Mouse (Mus musculus): ENCODE measurements around the gene Hcst. TPM values are rescaled to one million over a fixed set of nuclear protein-coding genes. Genes with fewer than 3 reads are reported as not detected.

The Hcst gene
- polyA plus RNA-seq, 1 experiment from 2014 or later = 1.9 TPM

DNA sequence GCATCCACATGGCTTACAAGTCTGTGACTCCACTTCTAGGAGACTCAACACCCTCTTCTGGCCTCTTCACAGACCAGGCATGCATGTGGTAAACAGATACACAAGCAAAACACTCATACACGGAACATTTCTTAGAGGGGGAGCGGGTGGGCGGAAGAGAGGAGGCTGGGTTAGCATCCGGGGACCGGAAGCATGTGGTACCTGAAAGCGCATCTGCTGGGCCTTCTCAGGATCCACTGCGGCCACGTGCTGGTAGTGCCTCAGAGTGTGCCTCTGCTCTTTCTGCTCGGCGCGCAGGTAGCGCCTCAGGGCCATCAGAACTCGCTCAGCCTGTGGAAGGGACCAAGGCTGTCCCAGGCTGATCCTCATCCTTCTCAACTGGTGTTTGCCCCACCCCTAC, 20.1 kb upstream of the Hcst start:
- Histone ChIP-seq H3K36me3 (ENCODE audit: control insufficient read depth, insufficient read depth, low read length) (no peaks in the 10 kb centered on the region), H3K27ac (ENCODE audit: low read length) (no peak overlapping the region), H3K27me3 (ENCODE audit: control insufficient read depth, insufficient read depth, low read length) (peaks cover 9% of the 10 kb centered on the region), H3K9ac (ENCODE audit: low read length) (no peak overlapping the region), H3K4me3 (replicated peaks; ENCODE audit: low read length) (no peak overlapping the region), H3K9me3 (replicated peaks; ENCODE audit: control insufficient read depth, low read length) (no peaks in the 10 kb centered on the region), H3K4me2 (ENCODE audit: low read depth, low read length) (no peak overlapping the region), H3K4me1 (ENCODE audit: control insufficient read depth, insufficient read depth, low read length) (peaks cover 6% of the 10 kb centered on the region; the same call in 1 of the 2 replicates)
- 79% methylated on average over 13 of the region's 13 CpGs for WGBS
- no peak for ATAC-seq (ENCODE audit: insufficient read depth, low FRiP score)

GRCm38 (mm10) chr7:30436879-30437278, 17.2 kb upstream of the Hcst start:
- Histone ChIP-seq H3K9ac (ENCODE audit: low read length) (no peak overlapping the region), H3K9me3 (replicated peaks; ENCODE audit: control insufficient read depth, low read length) (no peaks in the 10 kb centered on the region), H3K27me3 (ENCODE audit: control insufficient read depth, insufficient read depth, low read length) (peaks cover 6% of the 10 kb centered on the region; the same call in 1 of the 2 replicates), H3K4me3 (replicated peaks; ENCODE audit: low read length) (no peak overlapping the region), H3K27ac (ENCODE audit: low read length) (no peak overlapping the region), H3K4me1 (ENCODE audit: control insufficient read depth, insufficient read depth, low read length) (no peaks in the 10 kb centered on the region), H3K4me2 (ENCODE audit: low read depth, low read length) (no peak overlapping the region), H3K36me3 (ENCODE audit: control insufficient read depth, insufficient read depth, low read length) (no peaks in the 10 kb centered on the region)
- WGBS = 22% methylated on average over 10 of the region's 10 CpGs
- no peak for ATAC-seq (ENCODE audit: insufficient read depth, low FRiP score)

DNA sequence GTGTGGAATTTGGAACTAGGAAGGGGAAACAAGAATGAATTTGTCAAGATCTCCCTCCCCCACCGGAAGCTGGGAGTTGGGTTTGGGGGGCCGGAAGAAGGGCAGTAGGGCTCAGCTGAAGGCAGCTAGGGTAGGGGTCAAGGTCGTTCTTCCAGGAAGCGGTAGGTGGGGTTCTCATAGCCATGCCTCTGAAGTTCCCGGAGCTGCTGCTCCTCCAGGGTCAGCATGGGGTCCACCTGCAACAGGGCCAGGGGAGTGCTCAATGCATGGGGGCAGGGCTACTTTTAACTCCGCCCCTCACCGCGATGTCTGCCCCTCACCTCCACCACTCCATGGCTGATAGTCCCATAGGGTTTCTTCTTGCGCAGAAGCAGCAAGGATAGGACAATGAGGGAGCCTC, 15.5 kb upstream of the Hcst start:
- ATAC-seq (ENCODE audit: insufficient read depth, low FRiP score) = no peak
- 42% methylated on average over 9 of the region's 9 CpGs for WGBS
- no peaks in the 10 kb centered on the region for H3K36me3 ChIP-seq (ENCODE audit: control insufficient read depth, insufficient read depth, low read length)
- peaks cover 6% of the 10 kb centered on the region; the same call in 1 of the 2 replicates for H3K27me3 ChIP-seq (ENCODE audit: control insufficient read depth, insufficient read depth, low read length)
- H3K9ac ChIP-seq (ENCODE audit: low read length) = no peak overlapping the region
- no peak overlapping the region for H3K27ac ChIP-seq (ENCODE audit: low read length)
- H3K4me2 ChIP-seq (ENCODE audit: low read depth, low read length) = no peak overlapping the region
- H3K9me3 ChIP-seq (replicated peaks; ENCODE audit: control insufficient read depth, low read length) = no peaks in the 10 kb centered on the region
- no peak overlapping the region for H3K4me3 ChIP-seq (replicated peaks; ENCODE audit: low read length)
- H3K4me1 ChIP-seq (ENCODE audit: control insufficient read depth, insufficient read depth, low read length) = no peaks in the 10 kb centered on the region

- H3K9me3 ChIP-seq (replicated peaks; ENCODE audit: control insufficient read depth, low read length) = no peaks in the 10 kb centered on the region
- H3K4me2 ChIP-seq (ENCODE audit: low read depth, low read length) = no peak overlapping the region
- ATAC-seq (ENCODE audit: insufficient read depth, low FRiP score) = no peak
- no peak overlapping the region for H3K9ac ChIP-seq (ENCODE audit: low read length)
- no peak overlapping the region for H3K4me3 ChIP-seq (replicated peaks; ENCODE audit: low read length)
- H3K36me3 ChIP-seq (ENCODE audit: control insufficient read depth, insufficient read depth, low read length) = no peaks in the 10 kb centered on the region
- peaks cover 6% of the 10 kb centered on the region; the same call in 1 of the 2 replicates for H3K27me3 ChIP-seq (ENCODE audit: control insufficient read depth, insufficient read depth, low read length)
- H3K4me1 ChIP-seq (ENCODE audit: control insufficient read depth, insufficient read depth, low read length) = no peaks in the 10 kb centered on the region
- no peak overlapping the region for H3K27ac ChIP-seq (ENCODE audit: low read length)
- 62% methylated on average over 10 of the region's 10 CpGs for WGBS
Observed at GRCm38 (mm10) chr7:30434701-30435100, 15.0 kb upstream of the Hcst start.

DNA sequence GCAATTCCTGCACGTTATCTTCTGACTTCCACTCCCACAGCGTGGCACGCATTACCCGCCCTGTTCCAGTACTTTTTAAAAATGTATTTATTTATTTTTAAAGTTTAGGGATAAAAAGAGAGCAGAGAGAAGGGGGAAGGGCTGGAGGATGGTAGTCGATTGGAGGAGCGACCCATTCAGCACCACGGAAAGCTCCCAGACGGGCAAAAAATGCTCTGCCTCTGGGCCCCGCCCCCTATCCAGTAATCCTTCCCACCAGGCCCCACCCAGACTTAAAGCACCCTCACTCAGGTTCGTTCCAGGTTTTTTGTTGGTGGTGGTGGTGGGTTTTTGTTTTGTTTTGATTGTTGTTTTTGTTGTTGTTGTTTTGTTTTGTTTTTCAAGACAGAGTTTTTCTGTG, 14.6 kb upstream of the Hcst start:
- Histone ChIP-seq H3K9me3 (replicated peaks; ENCODE audit: control insufficient read depth, low read length) (no peaks in the 10 kb centered on the region), H3K9ac (ENCODE audit: low read length) (no peak overlapping the region)

GRCm38 (mm10) chr7:30431793-30432192, 12.1 kb upstream of the Hcst start:
- Histone ChIP-seq H3K27ac (ENCODE audit: low read length) (no peak overlapping the region), H3K4me1 (ENCODE audit: control insufficient read depth, insufficient read depth, low read length) (no peaks in the 10 kb centered on the region), H3K9ac (ENCODE audit: low read length) (no peak overlapping the region), H3K27me3 (ENCODE audit: control insufficient read depth, insufficient read depth, low read length) (peaks cover 3% of the 10 kb centered on the region; the same call in 1 of the 2 replicates), H3K4me3 (replicated peaks; ENCODE audit: low read length) (no peak overlapping the region), H3K36me3 (ENCODE audit: control insufficient read depth, insufficient read depth, low read length) (0 out of 2 replicates have a peak, but pooled peaks cover 4% of the 10 kb centered on the region), H3K9me3 (replicated peaks; ENCODE audit: control insufficient read depth, low read length) (no peaks in the 10 kb centered on the region), H3K4me2 (ENCODE audit: low read depth, low read length) (no peak overlapping the region)
- no peak for ATAC-seq (ENCODE audit: insufficient read depth, low FRiP score)
- 6% methylated on average over 3 of the region's 3 CpGs for WGBS

More for the DNA sequence above, 14.6 kb upstream of the Hcst start:
- peaks cover 6% of the 10 kb centered on the region; the same call in 1 of the 2 replicates for H3K27me3 ChIP-seq (ENCODE audit: control insufficient read depth, insufficient read depth, low read length)
- no peak overlapping the region for H3K4me3 ChIP-seq (replicated peaks; ENCODE audit: low read length)
- no peaks in the 10 kb centered on the region for H3K36me3 ChIP-seq (ENCODE audit: control insufficient read depth, insufficient read depth, low read length)
- no peaks in the 10 kb centered on the region for H3K4me1 ChIP-seq (ENCODE audit: control insufficient read depth, insufficient read depth, low read length)
- H3K27ac ChIP-seq (ENCODE audit: low read length) = no peak overlapping the region
- no peak overlapping the region for H3K4me2 ChIP-seq (ENCODE audit: low read depth, low read length)
- 2% methylated on average over 10 of the region's 10 CpGs for WGBS
- ATAC-seq (ENCODE audit: insufficient read depth, low FRiP score) = no peak

DNA sequence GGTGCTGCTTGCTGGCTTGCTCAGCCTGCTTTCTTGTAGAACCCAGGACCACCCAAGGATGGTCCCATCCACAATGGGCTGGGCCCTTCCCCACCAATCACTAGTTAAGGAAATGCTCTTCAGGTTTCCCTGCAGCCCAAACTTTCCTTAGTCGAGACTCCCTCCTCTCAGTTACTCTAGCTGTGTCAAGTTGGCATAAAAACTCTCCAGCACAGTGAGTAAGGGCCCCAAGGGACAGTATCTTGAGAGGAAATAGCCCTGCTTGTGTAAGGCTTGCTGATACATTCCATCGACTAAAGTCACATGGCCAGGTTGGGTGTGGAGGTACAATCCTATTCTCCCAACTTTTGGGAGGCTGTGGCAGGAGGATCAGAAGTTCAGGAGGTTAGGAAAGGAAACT, 10.5 kb upstream of the Hcst start:
- Histone ChIP-seq H3K27me3 (ENCODE audit: control insufficient read depth, insufficient read depth, low read length) (no peaks in the 10 kb centered on the region), H3K4me3 (replicated peaks; ENCODE audit: low read length) (no peak overlapping the region), H3K9me3 (replicated peaks; ENCODE audit: control insufficient read depth, low read length) (no peaks in the 10 kb centered on the region), H3K4me1 (ENCODE audit: control insufficient read depth, insufficient read depth, low read length) (no peaks in the 10 kb centered on the region), H3K27ac (ENCODE audit: low read length) (no peak overlapping the region), H3K9ac (ENCODE audit: low read length) (no peak overlapping the region), H3K36me3 (ENCODE audit: control insufficient read depth, insufficient read depth, low read length) (0 out of 2 replicates have a peak, but pooled peaks cover 5% of the 10 kb centered on the region), H3K4me2 (ENCODE audit: low read depth, low read length) (no peak overlapping the region)
- WGBS = 36% methylated on average over 2 of the region's 2 CpGs
- ATAC-seq (ENCODE audit: insufficient read depth, low FRiP score) = no peak

DNA sequence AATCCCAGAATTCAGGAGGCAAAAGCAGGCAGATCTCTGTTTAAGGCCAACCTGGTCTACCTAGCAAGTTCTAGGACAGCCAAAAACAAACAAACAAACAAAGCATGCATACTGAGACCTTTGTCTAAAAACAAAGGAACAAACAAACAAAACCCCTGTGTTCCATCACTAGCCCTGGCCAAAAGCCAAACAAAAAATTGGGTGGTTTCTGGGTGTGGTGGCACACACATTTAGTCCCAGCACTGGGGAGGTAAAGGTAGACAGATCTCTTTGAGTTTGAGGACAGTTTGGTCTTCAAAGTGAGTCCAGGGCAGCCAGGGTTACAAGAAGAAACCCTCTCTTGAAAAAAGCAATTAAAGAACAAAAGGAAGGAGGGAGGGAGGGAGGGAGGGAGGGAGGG, 9.7 kb upstream of the Hcst start:
- no peak for ATAC-seq (ENCODE audit: insufficient read depth, low FRiP score)
- 0 out of 2 replicates have a peak, but pooled peaks cover 5% of the 10 kb centered on the region for H3K36me3 ChIP-seq (ENCODE audit: control insufficient read depth, insufficient read depth, low read length)
- no peaks in the 10 kb centered on the region for H3K4me1 ChIP-seq (ENCODE audit: control insufficient read depth, insufficient read depth, low read length)
- H3K27me3 ChIP-seq (ENCODE audit: control insufficient read depth, insufficient read depth, low read length) = no peaks in the 10 kb centered on the region
- H3K27ac ChIP-seq (ENCODE audit: low read length) = no peak overlapping the region
- H3K4me2 ChIP-seq (ENCODE audit: low read depth, low read length) = no peak overlapping the region
- H3K9me3 ChIP-seq (replicated peaks; ENCODE audit: control insufficient read depth, low read length) = no peaks in the 10 kb centered on the region
- no peak overlapping the region for H3K9ac ChIP-seq (ENCODE audit: low read length)
- no peak overlapping the region for H3K4me3 ChIP-seq (replicated peaks; ENCODE audit: low read length)

GRCm38 (mm10) chr7:30423071-30423641, 3.5 kb upstream of the Hcst start:
- Histone ChIP-seq H3K27ac (ENCODE audit: low read length) (peak overlapping the region; percentile 14; the same call in 1 of the 2 replicates), H3K4me3 (replicated peaks; ENCODE audit: low read length) (peak overlapping the region; percentile 68), H3K36me3 (ENCODE audit: control insufficient read depth, insufficient read depth, low read length) (0 out of 2 replicates have a peak, but pooled peaks cover 5% of the 10 kb centered on the region), H3K4me2 (ENCODE audit: low read depth, low read length) (peak overlapping the region; percentile 98), H3K9me3 (replicated peaks; ENCODE audit: control insufficient read depth, low read length) (no peaks in the 10 kb centered on the region), H3K27me3 (ENCODE audit: control insufficient read depth, insufficient read depth, low read length) (no peaks in the 10 kb centered on the region), H3K9ac (ENCODE audit: low read length) (peak overlapping the region; percentile 75), H3K4me1 (ENCODE audit: control insufficient read depth, insufficient read depth, low read length) (no peaks in the 10 kb centered on the region)
- 28% methylated on average over 23 of the region's 23 CpGs for WGBS
- no peak for ATAC-seq (ENCODE audit: insufficient read depth, low FRiP score)

Measured in stomach, embryonic 16.5 days (tissue).